Comparison of ENCODE assay signal across 11 mouse cellular contexts in the genomic region with DNA sequence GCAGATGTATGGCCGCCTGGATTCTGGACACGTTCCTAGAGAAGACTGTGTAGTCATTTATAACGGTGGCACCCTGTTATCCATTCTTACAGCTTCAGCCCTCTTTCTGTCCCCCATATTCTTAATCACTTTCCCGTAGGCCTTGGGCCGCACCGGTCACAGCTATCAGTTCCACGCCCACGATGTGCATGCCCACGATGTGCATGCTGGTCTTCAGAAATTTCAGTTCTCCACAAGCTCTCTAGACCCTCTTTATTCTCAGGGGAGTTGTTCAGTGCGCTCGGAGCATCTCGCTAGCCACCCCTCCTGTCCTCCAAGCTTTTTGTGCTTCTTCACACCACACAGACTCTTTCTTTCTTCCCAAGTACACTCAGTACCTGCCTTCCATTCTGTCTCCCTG.
DNase-seq lines count a peak whose midpoint lies in the region; ATAC-seq lines count a peak whose summit lies in the region.
"Had no signal": no experiment of that assay in that cellular context is flagged by ENCODE, and none has a peak within 500 bp of the region (broad histone marks: within the 10 kb centered on the region; RNA-seq: fewer than 3 reads in every experiment).

No protein-coding gene starts in this region.

- DNase-seq in heart, postnatal 36 days = no peak
- no peak for DNase-seq in midbrain, embryonic 10.5 days (ENCODE audit: low spot score)
- no peak for DNase-seq in cerebellum, postnatal 36 days
- DNase-seq in forebrain, embryonic 11.5 days (ENCODE audit: low spot score) = no peak
- DNase-seq: cerebellum, postnatal 10 days; layer of hippocampus, adult 9-11 months had no signal

- peak overlapping the region; percentile 76 for H3K27ac ChIP-seq in heart, embryonic 16.5 days (ENCODE audit: low read length)
- 0 out of 2 replicates have a peak overlapping the region, but pooled peaks have one; percentile 13 for H3K27ac ChIP-seq in midbrain, embryonic 10.5 days (replicated peaks)
- H3K27ac ChIP-seq in midbrain, embryonic 15.5 days = no peak overlapping the region
- 0 out of 2 replicates have a peak overlapping the region, but pooled peaks have one; percentile 9 for H3K27ac ChIP-seq in hindbrain, embryonic 15.5 days (replicated peaks)
- H3K27ac ChIP-seq in stomach, embryonic 15.5 days = peak overlapping the region; percentile 33; the same call in 1 of the 2 replicates
- no peak overlapping the region for H3K27ac ChIP-seq in forebrain, embryonic 11.5 days (ENCODE audit: low read depth, low read length)
- H3K27ac ChIP-seq: liver, embryonic 12.5 days had no signal

- peak overlapping the region; percentile 32; the same call in 1 of the 2 replicates for H3K4me3 ChIP-seq in heart, embryonic 16.5 days (ENCODE audit: low read length)
- no peak overlapping the region for H3K4me3 ChIP-seq in midbrain, embryonic 10.5 days
- H3K4me3 ChIP-seq in midbrain, embryonic 15.5 days = no peak overlapping the region
- H3K4me3 ChIP-seq in hindbrain, embryonic 15.5 days = no peak overlapping the region
- H3K4me3 ChIP-seq in stomach, embryonic 15.5 days (replicated peaks) = no peak overlapping the region
- H3K4me3 ChIP-seq in forebrain, embryonic 11.5 days (ENCODE audit: low read depth, low read length) = no peak overlapping the region
- H3K4me3 ChIP-seq: liver, embryonic 12.5 days had no signal

- H3K4me2 ChIP-seq in heart, embryonic 16.5 days (ENCODE audit: low read depth, low read length) = peak overlapping the region; percentile 55
- H3K4me2 ChIP-seq in midbrain, embryonic 15.5 days = no peak overlapping the region
- peak overlapping the region; percentile 40 for H3K4me2 ChIP-seq in hindbrain, embryonic 15.5 days
- peak overlapping the region; percentile 38; the same call in 1 of the 2 replicates for H3K4me2 ChIP-seq in stomach, embryonic 15.5 days
- H3K4me2 ChIP-seq in forebrain, embryonic 11.5 days (ENCODE audit: low read depth, low read length, severe bottlenecking) = no peak overlapping the region

- no peaks in the 10 kb centered on the region for H3K36me3 ChIP-seq in heart, embryonic 16.5 days (ENCODE audit: control insufficient read depth, insufficient read depth)
- H3K36me3 ChIP-seq in midbrain, embryonic 10.5 days = no peaks in the 10 kb centered on the region
- no peaks in the 10 kb centered on the region for H3K36me3 ChIP-seq in midbrain, embryonic 15.5 days (replicated peaks)
- no peaks in the 10 kb centered on the region for H3K36me3 ChIP-seq in hindbrain, embryonic 15.5 days
- H3K36me3 ChIP-seq in stomach, embryonic 15.5 days = no peaks in the 10 kb centered on the region
- no peaks in the 10 kb centered on the region for H3K36me3 ChIP-seq in forebrain, embryonic 11.5 days (ENCODE audit: control insufficient read depth, insufficient read depth, low read length)
- H3K36me3 ChIP-seq: liver, embryonic 12.5 days had no signal

- H3K9ac ChIP-seq in heart, embryonic 16.5 days (ENCODE audit: low read length) = no peak overlapping the region; the same call in 1 of the 2 replicates
- no peak overlapping the region for H3K9ac ChIP-seq in midbrain, embryonic 15.5 days
- no peak overlapping the region for H3K9ac ChIP-seq in hindbrain, embryonic 15.5 days
- no peak overlapping the region for H3K9ac ChIP-seq in stomach, embryonic 15.5 days
- no peak overlapping the region for H3K9ac ChIP-seq in forebrain, embryonic 11.5 days (ENCODE audit: low read length)
- H3K9ac ChIP-seq: liver, embryonic 12.5 days had no signal

- no peaks in the 10 kb centered on the region for H3K9me3 ChIP-seq in heart, embryonic 16.5 days (replicated peaks; ENCODE audit: control insufficient read depth, low read length)
- no peaks in the 10 kb centered on the region for H3K9me3 ChIP-seq in midbrain, embryonic 10.5 days (replicated peaks)
- no peaks in the 10 kb centered on the region for H3K9me3 ChIP-seq in midbrain, embryonic 15.5 days
- no peaks in the 10 kb centered on the region for H3K9me3 ChIP-seq in hindbrain, embryonic 15.5 days
- H3K9me3 ChIP-seq in stomach, embryonic 15.5 days = no peaks in the 10 kb centered on the region
- no peaks in the 10 kb centered on the region for H3K9me3 ChIP-seq in forebrain, embryonic 11.5 days (ENCODE audit: control insufficient read depth, low read length)
- H3K9me3 ChIP-seq: liver, embryonic 12.5 days had no signal

- H3K27me3 ChIP-seq in heart, embryonic 16.5 days (ENCODE audit: control insufficient read depth, insufficient read depth, low read length) = no peaks in the 10 kb centered on the region
- H3K27me3 ChIP-seq in midbrain, embryonic 10.5 days (ENCODE audit: low read depth, poor library complexity, severe bottlenecking) = peaks cover 5% of the 10 kb centered on the region; the same call in 1 of the 2 replicates
- no peaks in the 10 kb centered on the region for H3K27me3 ChIP-seq in midbrain, embryonic 15.5 days (replicated peaks)
- no peaks in the 10 kb centered on the region for H3K27me3 ChIP-seq in hindbrain, embryonic 15.5 days
- H3K27me3 ChIP-seq in stomach, embryonic 15.5 days (replicated peaks) = no peaks in the 10 kb centered on the region
- H3K27me3 ChIP-seq in forebrain, embryonic 11.5 days (ENCODE audit: control insufficient read depth, insufficient read depth, low read length) = peaks cover 2% of the 10 kb centered on the region; the same call in 1 of the 2 replicates
- H3K27me3 ChIP-seq: liver, embryonic 12.5 days had no signal

- H3K4me1 ChIP-seq in heart, embryonic 16.5 days (ENCODE audit: control insufficient read depth, insufficient read depth, low read length) = peaks cover 18% of the 10 kb centered on the region
- H3K4me1 ChIP-seq in midbrain, embryonic 10.5 days = peaks cover 51% of the 10 kb centered on the region
- peaks cover 26% of the 10 kb centered on the region for H3K4me1 ChIP-seq in midbrain, embryonic 15.5 days
- H3K4me1 ChIP-seq in hindbrain, embryonic 15.5 days (replicated peaks) = peaks cover 28% of the 10 kb centered on the region
- H3K4me1 ChIP-seq in stomach, embryonic 15.5 days = no peaks in the 10 kb centered on the region
- no peaks in the 10 kb centered on the region for H3K4me1 ChIP-seq in forebrain, embryonic 11.5 days (replicated peaks; ENCODE audit: control insufficient read depth, insufficient read depth, low read length)

- 74% methylated on average over 12 of the region's 12 CpGs for WGBS in heart, embryonic 16.5 days
- WGBS in midbrain, embryonic 10.5 days = 83% methylated on average over 12 of the region's 12 CpGs
- 77% methylated on average over 12 of the region's 12 CpGs for WGBS in midbrain, embryonic 15.5 days
- 71% methylated on average over 12 of the region's 12 CpGs for whole genome bisulfite sequencing in hindbrain, embryonic 15.5 days
- 71% methylated on average over 12 of the region's 12 CpGs for WGBS in stomach, embryonic 15.5 days
- WGBS in forebrain, embryonic 11.5 days = 85% methylated on average over 12 of the region's 12 CpGs

- intact Hi-C loops in heart, postnatal 36 days (cut with DNase I) = no loop called here

- no peak for ATAC-seq in heart, embryonic 16.5 days (replicated peaks; ENCODE audit: extremely low read depth, insufficient read depth, low FRiP score)
- ATAC-seq in midbrain, embryonic 15.5 days (replicated peaks) = no peak
- ATAC-seq in hindbrain, embryonic 15.5 days (ENCODE audit: low FRiP score, low read depth) = no peak
- no peak for ATAC-seq in stomach, embryonic 15.5 days (ENCODE audit: insufficient read depth, low FRiP score, low read depth)
- ATAC-seq in forebrain, embryonic 11.5 days (replicated peaks; ENCODE audit: low FRiP score) = no peak
- ATAC-seq: liver, embryonic 12.5 days had no signal

Comparison
In these comparisons a context has a peak if more than half of its experiments do, and no peak if none do; other contexts are left out.
1. H3K27ac ChIP-seq: peak in heart, embryonic 16.5 days (single experiment), midbrain, embryonic 10.5 days (single experiment), hindbrain, embryonic 15.5 days (single experiment) and stomach, embryonic 15.5 days (single experiment); none in midbrain, embryonic 15.5 days (single experiment) and forebrain, embryonic 11.5 days (single experiment).
2. H3K4me2 ChIP-seq: peak in heart, embryonic 16.5 days (single experiment), hindbrain, embryonic 15.5 days (single experiment) and stomach, embryonic 15.5 days (single experiment); none in midbrain, embryonic 15.5 days (single experiment) and forebrain, embryonic 11.5 days (single experiment).